Mouse (Mus musculus): Measurements from ENCODE around the gene 5730596B20Rik. TPM values are rescaled to one million over a fixed set of nuclear protein-coding genes. Genes with fewer than 3 reads are reported as not detected.

The 5730596B20Rik gene
- polyA plus RNA-seq, 1 experiment from 2014 or later, result 3.0 TPM

DNA sequence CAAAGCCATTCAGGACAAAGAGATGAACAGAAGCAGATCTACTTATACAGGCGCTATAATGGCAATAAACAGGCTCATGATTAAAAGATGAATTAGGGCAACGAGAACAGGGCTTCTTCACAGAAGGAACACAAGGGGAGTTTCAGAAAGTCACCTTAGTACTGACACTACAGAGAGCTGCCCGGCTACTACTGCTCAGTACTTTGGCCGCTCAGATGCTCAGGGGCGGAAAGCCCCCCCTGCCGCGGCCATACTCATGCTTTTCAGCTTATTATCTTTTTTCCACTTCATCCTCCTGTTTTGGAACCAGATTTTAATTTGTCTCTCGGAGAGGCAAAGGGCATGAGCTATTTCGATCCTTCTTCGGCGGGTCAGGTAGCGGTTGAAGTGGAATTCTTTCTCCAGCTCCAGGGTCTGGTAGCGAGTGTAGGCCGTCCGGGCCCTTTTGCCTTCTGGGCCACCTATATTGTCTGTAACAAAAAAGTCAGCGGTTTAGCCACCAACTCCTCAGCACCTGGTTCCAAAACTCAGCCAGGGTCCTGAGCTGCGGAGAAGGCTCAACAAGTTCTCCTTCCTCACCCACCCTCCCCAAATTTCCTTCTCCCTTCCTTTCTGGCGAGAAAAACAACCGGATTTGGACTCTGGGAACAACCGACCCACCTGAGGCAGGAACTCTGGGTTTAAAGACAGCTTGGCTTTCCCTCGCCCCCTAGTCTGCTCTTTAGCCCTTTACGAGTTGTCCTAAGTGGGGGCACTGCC lies 25.2 kb downstream of the 5730596B20Rik start:
- Histone ChIP-seq H3K9me3 (replicated peaks) (no peaks in the 10 kb centered on the region), H3K4me3 (replicated peaks) (peak overlapping the region; percentile 81), H3K27ac (replicated peaks) (peak overlapping the region; percentile 79), H3K27me3 (replicated peaks) (no peaks in the 10 kb centered on the region), H3K4me2 (peak overlapping the region; percentile 85), H3K36me3 (peaks cover 11% of the 10 kb centered on the region; the same call in 1 of the 2 replicates), H3K4me1 (peaks cover 84% of the 10 kb centered on the region), H3K9ac (replicated peaks) (peak overlapping the region; percentile 70)
- ATAC-seq (ENCODE audit: low FRiP score), result no peak
- 15% methylated on average over 22 of the region's 22 CpGs for WGBS

DNA sequence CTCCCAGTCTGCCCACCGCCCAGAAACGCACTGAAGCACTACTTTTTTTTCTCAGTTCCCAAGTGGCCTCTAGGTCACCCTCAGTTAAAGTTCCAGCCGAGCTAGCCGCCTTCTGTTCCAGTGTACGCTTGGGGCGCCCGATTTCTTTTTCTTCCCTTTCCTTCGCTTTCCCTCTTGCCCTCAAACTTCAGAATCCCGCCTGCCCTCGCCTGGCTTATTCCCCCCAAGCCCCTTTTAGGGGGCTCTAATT lies 25.7 kb downstream of the 5730596B20Rik start:
- Histone ChIP-seq H3K4me2 (peak overlapping the region; percentile 85), H3K27me3 (replicated peaks) (no peaks in the 10 kb centered on the region), H3K9me3 (replicated peaks) (no peaks in the 10 kb centered on the region), H3K9ac (replicated peaks) (peak overlapping the region; percentile 70), H3K27ac (replicated peaks) (peak overlapping the region; percentile 79), H3K4me3 (replicated peaks) (peak overlapping the region; percentile 81), H3K36me3 (peaks cover 11% of the 10 kb centered on the region; the same call in 1 of the 2 replicates), H3K4me1 (peaks cover 84% of the 10 kb centered on the region)
- WGBS, result 7% methylated on average over 10 of the region's 10 CpGs
- ATAC-seq (ENCODE audit: low FRiP score), result no peak

DNA sequence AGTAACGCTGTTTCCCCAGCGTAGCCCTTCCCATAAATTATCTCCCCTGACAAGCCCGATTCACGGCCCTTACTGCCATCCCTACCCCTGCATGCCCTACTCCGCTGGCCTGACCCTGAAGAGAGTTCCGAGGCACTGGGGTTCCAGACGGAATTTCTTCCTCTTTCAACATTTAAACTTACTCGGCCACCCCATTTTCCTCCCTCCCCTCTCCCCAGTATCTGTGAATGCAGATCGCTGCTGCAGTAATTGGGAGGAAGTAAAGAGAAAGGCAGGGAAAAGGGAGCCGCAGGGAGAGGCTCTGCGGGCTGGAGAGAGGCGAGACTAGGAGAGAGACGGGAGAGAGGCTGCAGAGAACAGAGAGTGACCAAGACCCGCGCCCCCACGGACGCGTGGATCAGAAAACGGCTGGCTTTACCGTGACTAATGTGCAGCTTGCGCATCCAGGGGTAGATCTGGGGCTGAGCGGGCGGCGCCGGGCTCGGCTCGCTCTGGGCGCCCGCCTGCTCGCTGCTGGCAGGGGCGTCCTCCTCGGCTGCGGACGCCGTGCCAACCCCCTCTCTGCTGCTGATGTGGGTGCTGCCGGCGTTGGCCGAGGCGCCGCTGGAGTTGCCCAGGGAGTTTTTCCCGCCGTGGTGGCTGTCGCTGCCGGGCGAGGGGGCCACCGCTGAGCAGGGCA lies 26.2 kb downstream of the 5730596B20Rik start:
- H3K36me3 ChIP-seq, result peaks cover 11% of the 10 kb centered on the region; the same call in 1 of the 2 replicates
- H3K27me3 ChIP-seq (replicated peaks), result no peaks in the 10 kb centered on the region
- H3K27ac ChIP-seq (replicated peaks), result peak overlapping the region; percentile 79
- no peak for ATAC-seq (ENCODE audit: low FRiP score)
- H3K4me3 ChIP-seq (replicated peaks), result peak overlapping the region; percentile 81
- peak overlapping the region; percentile 85 for H3K4me2 ChIP-seq
- 3% methylated on average over 46 of the region's 46 CpGs for WGBS
- peaks cover 87% of the 10 kb centered on the region for H3K4me1 ChIP-seq
- no peaks in the 10 kb centered on the region for H3K9me3 ChIP-seq (replicated peaks)
- H3K9ac ChIP-seq (replicated peaks), result peak overlapping the region; percentile 70

DNA sequence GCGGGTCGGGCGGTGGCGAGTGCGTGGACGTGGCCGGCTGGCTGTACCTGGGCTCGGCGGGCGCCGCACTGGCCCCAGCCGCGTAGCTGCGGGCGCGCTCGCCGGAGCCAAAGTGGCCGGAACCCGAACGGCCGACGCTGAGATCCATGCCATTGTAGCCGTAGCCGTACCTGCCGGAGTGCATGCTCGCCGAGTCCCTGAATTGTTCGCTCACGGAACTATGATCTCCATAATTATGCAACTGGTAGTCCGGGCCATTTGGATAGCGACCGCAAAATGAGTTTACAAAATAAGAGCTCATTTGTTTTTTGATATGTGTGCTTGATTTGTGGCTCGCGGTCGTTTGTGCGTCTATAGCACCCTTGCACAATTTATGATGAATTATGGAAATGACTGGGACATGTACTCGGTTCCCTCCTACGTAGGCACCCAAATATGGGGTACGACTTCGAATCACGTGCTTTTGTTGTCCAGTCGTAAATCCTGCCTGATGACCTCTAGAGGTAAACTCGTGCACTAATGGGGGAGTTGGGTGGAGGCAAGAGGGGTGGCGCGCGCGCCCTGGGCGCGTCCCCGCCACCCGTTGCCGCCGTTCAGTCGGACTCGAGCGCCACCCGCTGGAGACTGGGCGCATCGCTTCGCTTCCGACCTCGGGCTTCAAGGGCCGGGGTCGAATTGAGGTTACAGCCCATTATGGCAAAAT lies 26.9 kb downstream of the 5730596B20Rik start, which contains the start of gene Hoxa5:
Gene Hoxa5, minus strand, starts transcription at position 538 of the 703 bp plus-strand sequence.
- Histone ChIP-seq H3K9ac (replicated peaks) (peak within 1 kb of the TSS; percentile 70), H3K4me1 (peaks cover 94% of the 10 kb centered on the region), H3K27me3 (replicated peaks) (no peaks in the 10 kb centered on the region), H3K27ac (replicated peaks) (peak within 1 kb of the TSS; percentile 79), H3K9me3 (replicated peaks) (no peaks in the 10 kb centered on the region), H3K4me2 (peak within 1 kb of the TSS; percentile 85), H3K36me3 (peaks cover 11% of the 10 kb centered on the region; the same call in 1 of the 2 replicates), H3K4me3 (replicated peaks) (peak within 1 kb of the TSS; percentile 81)
- peak; percentile 45; the same call in 1 of the 2 replicates for ATAC-seq (ENCODE audit: low FRiP score)
- WGBS, result under 1% methylated on average over 65 of the region's 65 CpGs

DNA sequence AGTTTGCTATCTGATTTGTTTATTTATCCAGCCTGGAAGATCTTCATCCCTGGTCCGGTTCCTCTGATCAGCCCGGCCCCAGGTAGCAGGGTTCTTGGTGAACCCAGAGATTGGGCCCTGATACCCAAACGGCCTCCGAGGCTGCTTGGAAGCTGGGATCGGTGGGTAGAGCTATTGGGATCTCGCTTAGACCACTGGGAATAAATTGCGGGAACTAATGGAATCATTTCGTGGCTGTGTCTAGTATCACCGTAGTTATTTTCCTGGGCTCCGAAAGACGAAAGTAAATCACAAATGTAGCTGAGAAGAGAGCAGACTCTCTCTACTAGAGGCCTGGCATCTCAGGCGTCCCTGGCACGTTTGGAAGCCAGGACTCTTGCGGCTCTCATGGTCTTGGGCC lies 27.9 kb downstream of the 5730596B20Rik start:
- Histone ChIP-seq H3K4me2 (peak overlapping the region; percentile 85), H3K4me3 (replicated peaks) (peak overlapping the region; percentile 81), H3K27me3 (replicated peaks) (no peaks in the 10 kb centered on the region), H3K4me1 (peaks cover 97% of the 10 kb centered on the region), H3K27ac (replicated peaks) (peak overlapping the region; percentile 79), H3K9me3 (replicated peaks) (no peaks in the 10 kb centered on the region), H3K9ac (replicated peaks) (peak overlapping the region; percentile 36), H3K36me3 (peaks cover 11% of the 10 kb centered on the region; the same call in 1 of the 2 replicates)
- ATAC-seq (ENCODE audit: low FRiP score), result no peak
- 11% methylated on average over 14 of the region's 14 CpGs for WGBS

DNA sequence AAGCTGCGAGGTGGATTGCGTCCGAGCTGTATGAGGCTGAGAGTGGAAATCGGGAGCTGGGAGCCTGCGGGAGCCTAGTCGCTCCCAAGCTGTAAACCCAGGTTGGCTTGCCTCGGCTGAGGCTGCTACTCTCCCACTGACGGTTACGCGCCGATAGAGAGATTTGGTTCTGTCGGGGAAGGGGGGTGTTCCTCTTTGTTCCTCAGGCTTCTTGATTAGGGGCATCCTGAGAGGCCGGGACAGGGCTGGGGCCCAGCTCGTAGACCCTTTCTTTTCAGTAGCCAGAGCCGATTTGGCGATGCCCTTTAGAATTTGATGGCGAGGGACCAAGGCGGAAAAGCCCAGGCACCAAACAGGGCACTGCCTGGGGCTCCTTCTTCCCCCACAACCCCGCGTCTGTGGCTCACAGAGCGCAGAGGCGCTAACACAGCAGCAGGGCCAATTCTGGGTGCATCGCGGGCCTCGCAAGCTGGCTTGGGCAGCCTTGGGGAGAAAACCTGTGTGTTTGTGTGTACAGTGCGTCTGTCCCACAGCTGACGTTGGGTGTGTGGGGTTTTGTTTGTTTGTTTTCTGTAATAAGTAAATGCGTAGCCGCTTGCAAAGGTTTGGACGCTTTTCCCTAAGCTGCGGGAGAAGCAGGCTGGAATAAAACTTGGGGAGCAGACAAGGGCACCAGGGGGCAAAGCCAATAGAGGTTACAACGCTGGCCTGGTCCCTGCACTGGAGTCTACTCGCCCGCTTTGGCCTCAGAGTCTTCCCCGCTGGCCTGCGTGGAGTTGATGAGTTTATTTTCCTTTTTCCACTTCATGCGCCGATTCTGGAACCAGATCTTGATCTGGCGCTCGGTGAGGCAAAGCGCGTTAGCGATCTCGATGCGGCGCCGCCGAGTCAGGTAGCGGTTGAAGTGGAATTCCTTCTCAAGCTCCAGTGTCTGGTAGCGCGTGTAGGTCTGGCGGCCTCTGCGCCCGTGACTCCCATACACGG lies 28.6 kb downstream of the 5730596B20Rik start:
- peaks cover 91% of the 10 kb centered on the region for H3K4me1 ChIP-seq
- peaks cover 11% of the 10 kb centered on the region; the same call in 1 of the 2 replicates for H3K36me3 ChIP-seq
- no peak for ATAC-seq (ENCODE audit: low FRiP score)
- peak overlapping the region; percentile 36 for H3K9ac ChIP-seq (replicated peaks)
- H3K4me2 ChIP-seq, result peak overlapping the region; percentile 85
- peak overlapping the region; percentile 81 for H3K4me3 ChIP-seq (replicated peaks)
- WGBS, result 5% methylated on average over 55 of the region's 55 CpGs
- peak overlapping the region; percentile 79 for H3K27ac ChIP-seq (replicated peaks)
- no peaks in the 10 kb centered on the region for H3K9me3 ChIP-seq (replicated peaks)
- H3K27me3 ChIP-seq (replicated peaks), result no peaks in the 10 kb centered on the region

DNA sequence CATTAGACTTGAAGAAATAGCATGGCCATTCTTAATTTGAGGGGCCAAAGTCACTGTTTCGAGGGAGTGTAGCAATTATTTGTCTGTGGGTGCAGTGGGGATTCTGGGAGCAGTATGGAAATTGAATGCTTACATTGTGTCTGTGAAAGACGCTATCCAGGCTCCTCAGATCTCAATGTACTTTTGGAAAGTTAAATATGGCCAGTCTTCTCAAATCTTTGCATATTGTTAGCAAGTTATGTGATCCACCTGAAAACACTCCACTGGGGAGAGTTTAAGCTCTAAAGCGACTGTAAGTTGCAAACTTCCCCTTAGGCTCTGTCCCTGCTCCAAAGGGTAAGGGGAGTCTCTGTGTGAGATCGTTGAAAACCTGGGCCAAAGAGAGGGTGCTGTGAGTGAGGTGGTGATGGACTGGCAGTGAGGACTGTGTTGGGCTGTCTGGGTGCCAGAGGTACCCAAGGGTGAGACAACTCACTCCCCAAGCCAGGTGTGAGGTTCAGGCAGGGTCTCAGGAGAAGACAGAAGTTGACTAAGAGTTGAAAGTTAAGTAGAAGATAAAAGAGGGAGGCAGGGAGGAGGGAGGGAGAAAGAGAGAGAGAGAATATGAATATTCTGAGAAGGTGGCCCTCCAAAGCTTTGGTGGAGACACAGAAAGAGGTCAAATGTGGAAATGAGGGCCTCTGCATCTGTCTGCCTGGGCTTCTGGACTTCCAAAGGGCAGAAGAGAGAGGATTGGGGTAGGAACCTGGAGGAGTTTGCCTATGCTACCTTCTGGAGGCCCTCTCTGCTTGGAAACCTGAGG lies 29.8 kb downstream of the 5730596B20Rik start:
- no peak for ATAC-seq (ENCODE audit: low FRiP score)
- peak overlapping the region; percentile 85 for H3K4me2 ChIP-seq
- H3K36me3 ChIP-seq, result peaks cover 8% of the 10 kb centered on the region; the same call in 1 of the 2 replicates
- no peaks in the 10 kb centered on the region for H3K9me3 ChIP-seq (replicated peaks)
- peak overlapping the region; percentile 81 for H3K4me3 ChIP-seq (replicated peaks)
- H3K4me1 ChIP-seq, result peaks cover 82% of the 10 kb centered on the region
- H3K9ac ChIP-seq (replicated peaks), result peak overlapping the region; percentile 32
- no peaks in the 10 kb centered on the region for H3K27me3 ChIP-seq (replicated peaks)
- peak overlapping the region; percentile 79 for H3K27ac ChIP-seq (replicated peaks)
- WGBS, result 10% methylated on average over 4 of the region's 4 CpGs

DNA sequence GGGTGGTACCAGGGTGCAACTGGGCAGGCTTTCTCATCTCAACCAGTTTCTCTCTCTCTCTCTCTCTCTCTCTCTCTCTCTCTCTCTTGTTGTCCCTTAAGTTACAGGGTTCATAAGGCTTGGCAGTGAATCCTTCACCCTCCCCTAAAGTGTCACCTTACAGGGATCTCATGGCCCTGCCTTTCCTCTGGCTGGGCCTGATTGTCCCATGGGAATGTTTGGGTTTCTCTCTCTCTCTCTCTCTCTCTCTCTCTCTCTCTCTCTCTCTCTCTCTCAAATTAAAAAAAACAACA lies 30.3 kb downstream of the 5730596B20Rik start:
- no peaks in the 10 kb centered on the region for H3K9me3 ChIP-seq (replicated peaks)
- peak overlapping the region; percentile 32 for H3K9ac ChIP-seq (replicated peaks)
- peak overlapping the region; percentile 79 for H3K27ac ChIP-seq (replicated peaks)
- ATAC-seq (ENCODE audit: low FRiP score), result no peak
- peaks cover 78% of the 10 kb centered on the region for H3K4me1 ChIP-seq
- H3K4me3 ChIP-seq (replicated peaks), result peak overlapping the region; percentile 81
- H3K36me3 ChIP-seq, result 0 out of 2 replicates have a peak, but pooled peaks cover 4% of the 10 kb centered on the region
- H3K4me2 ChIP-seq, result peak overlapping the region; percentile 85
- no peaks in the 10 kb centered on the region for H3K27me3 ChIP-seq (replicated peaks)

DNA sequence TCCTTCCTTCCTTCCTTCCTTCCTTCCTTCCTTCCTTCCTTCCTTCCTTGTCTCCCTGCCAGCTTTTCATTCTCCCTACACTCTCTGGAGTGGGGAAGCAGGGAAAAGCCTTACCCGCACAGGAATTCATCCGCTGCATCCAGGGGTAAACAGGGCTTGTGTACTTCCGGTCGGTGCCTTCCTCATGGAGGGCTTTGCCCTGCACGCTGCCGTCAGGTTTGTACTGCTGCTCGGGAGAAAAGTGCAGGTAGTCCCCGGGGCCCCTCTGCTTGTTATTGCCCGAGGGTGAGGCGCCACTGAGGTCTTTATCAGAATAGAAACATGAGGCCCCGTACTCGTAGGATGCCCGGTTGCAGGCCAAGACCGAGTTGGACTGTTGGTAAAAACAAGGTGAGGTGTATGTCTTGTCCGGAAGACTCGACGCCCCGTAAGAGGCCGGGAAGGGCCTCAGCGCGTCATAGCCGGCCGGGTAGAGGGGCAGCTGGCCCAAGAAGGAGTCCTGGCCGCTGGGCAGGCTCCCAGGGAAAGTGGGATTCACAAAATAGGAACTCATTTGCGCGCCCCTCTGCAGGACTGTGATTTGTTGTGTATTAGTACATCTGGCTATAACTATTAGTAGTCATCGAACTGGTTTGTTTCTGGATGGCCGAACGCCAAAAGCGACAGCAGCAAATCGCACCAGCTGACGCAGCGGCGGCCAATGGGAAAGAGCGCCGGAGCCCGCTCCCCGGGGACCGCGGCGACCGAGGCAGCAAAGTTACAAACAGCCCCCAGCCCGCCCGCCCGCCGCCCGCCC lies 31.0 kb downstream of the 5730596B20Rik start, which contains the start of gene Hoxa6:
Gene Hoxa6, minus strand, starts transcription at position 651 of the 796 bp plus-strand sequence.
- Histone ChIP-seq H3K36me3 (0 out of 2 replicates have a peak, but pooled peaks cover 3% of the 10 kb centered on the region), H3K27me3 (replicated peaks) (no peaks in the 10 kb centered on the region), H3K27ac (replicated peaks) (peak within 1 kb of the TSS; percentile 89), H3K9ac (replicated peaks) (peak within 1 kb of the TSS; percentile 63), H3K9me3 (replicated peaks) (no peaks in the 10 kb centered on the region), H3K4me1 (peaks cover 71% of the 10 kb centered on the region), H3K4me3 (replicated peaks) (peak within 1 kb of the TSS; percentile 81), H3K4me2 (peak within 1 kb of the TSS; percentile 85)
- ATAC-seq (ENCODE audit: low FRiP score), result 0 out of 2 replicates have a peak, but pooled peaks have one; percentile 9
- under 1% methylated on average over 47 of the region's 47 CpGs for WGBS
